Mouse (Mus musculus) T-helper 1 cell (primary cell): Measurements from ENCODE around the gene Rnf186.
"Not testable (repeated sequence)": the region's sequence is repeated elsewhere in the genome, so short reads cannot be mapped to it uniquely, and the experiment has no call there.

Experiments used
- in situ Hi-C: fragments of 300-600 bp; cut with MboI, MseI; formaldehyde crosslinking; loops from one replicate; pipeline ENCODE4 v1.15.1; 2025; ENCODE audit warnings: high pct_unique_total_duplicates

Gene Rnf186

GRCm38 (mm10) chr4:138971371-138971770 lies 4.5 kb downstream of the Rnf186 start:
- in situ Hi-C loops = no loop called here

GRCm38 (mm10) chr4:138972139-138972826 lies 5.4 kb downstream of the Rnf186 start:
- in situ Hi-C loops = no loop called here

GRCm38 (mm10) chr4:138972827-138973718 lies 6.2 kb downstream of the Rnf186 start, which contains the start of gene Tmco4:
Gene Tmco4, plus strand, starts transcription at chr4:138972888.
- in situ Hi-C loops = no loop called here

GRCm38 (mm10) chr4:138973719-138974115 lies 6.8 kb downstream of the Rnf186 start:
- in situ Hi-C loops = no loop called here

- in situ Hi-C loops = not testable (repeated sequence)
These were observed 7.6 kb downstream of the Rnf186 start for GRCm38 (mm10) chr4:138974540-138974939.

GRCm38 (mm10) chr4:138975194-138975593 lies 8.3 kb downstream of the Rnf186 start:
- in situ Hi-C loops = no loop called here

- in situ Hi-C loops = no loop called here
These were observed 9.1 kb downstream of the Rnf186 start for GRCm38 (mm10) chr4:138976046-138976445.

GRCm38 (mm10) chr4:138980021-138980420 lies 13.1 kb downstream of the Rnf186 start:
- in situ Hi-C loops = loop anchor here (5.0 kb wide), 1 partner anchor 53 kb away; no protein-coding TSS in a partner anchor

- in situ Hi-C loops = loop anchor here (5.0 kb wide), 1 partner anchor 54 kb away; no protein-coding TSS in a partner anchor
These were observed 14.0 kb downstream of the Rnf186 start for GRCm38 (mm10) chr4:138980771-138981420.

- in situ Hi-C loops = loop anchor here (5.0 kb wide), 1 partner anchor 56 kb away; no protein-coding TSS in a partner anchor
These were observed 16.5 kb downstream of the Rnf186 start for GRCm38 (mm10) chr4:138983422-138983821.

GRCm38 (mm10) chr4:138984744-138985143 lies 17.8 kb downstream of the Rnf186 start:
- in situ Hi-C loops = loop anchor here (5.0 kb wide), 1 partner anchor 57 kb away; no protein-coding TSS in a partner anchor

- in situ Hi-C loops = no loop called here
These were observed 19.4 kb downstream of the Rnf186 start for GRCm38 (mm10) chr4:138986280-138986679.

- in situ Hi-C loops = no loop called here
These were observed 27.5 kb downstream of the Rnf186 start for GRCm38 (mm10) chr4:138994389-138994788.

- in situ Hi-C loops = no loop called here
These were observed 29.5 kb downstream of the Rnf186 start for GRCm38 (mm10) chr4:138996410-138996809.

GRCm38 (mm10) chr4:138997121-138997520 lies 30.2 kb downstream of the Rnf186 start:
- in situ Hi-C loops = no loop called here

- in situ Hi-C loops = no loop called here
These were observed 31.7 kb downstream of the Rnf186 start for GRCm38 (mm10) chr4:138998611-138999010.

GRCm38 (mm10) chr4:139001026-139001425 lies 34.1 kb downstream of the Rnf186 start:
- in situ Hi-C loops = no loop called here

- in situ Hi-C loops = no loop called here
These were observed 34.5 kb downstream of the Rnf186 start for GRCm38 (mm10) chr4:139001433-139001832.

GRCm38 (mm10) chr4:139004067-139004466 lies 37.2 kb downstream of the Rnf186 start:
- in situ Hi-C loops = no loop called here

GRCm38 (mm10) chr4:139005214-139005613 lies 38.3 kb downstream of the Rnf186 start:
- in situ Hi-C loops = no loop called here

GRCm38 (mm10) chr4:139007353-139007752 lies 40.4 kb downstream of the Rnf186 start:
- in situ Hi-C loops = no loop called here
